Mouse (Mus musculus) liver, postnatal 0 days (tissue): ENCODE data around the gene Myh9. TPM values are rescaled to one million over a fixed set of nuclear protein-coding genes. Genes with fewer than 3 reads are reported as not detected.
"Not testable (repeated sequence)": the region's sequence is repeated elsewhere in the genome, so short reads cannot be mapped to it uniquely, and the experiment has no call there.

ENCODE experiments used
- ATAC-seq: fragments of 200-750 bp; cut with Nextera tagmentation; 2 replicates; pipeline ENCODE4 v1.8.0; 2017; ENCODE audit warnings: mild to moderate bottlenecking, moderate library complexity
- DNase-seq: peaks from one replicate; pipeline ENCODE4 v3.0.0-alpha.2; 2016
- H3K27ac ChIP-seq: fragments of 300-500 bp; sonication (generic); 2 replicates; pipeline ENCODE4 v1.5.1; 2014; ENCODE audit warnings: antibody characterized with exemption, moderate library complexity, mild to moderate bottlenecking, low read depth
- H3K27me3 ChIP-seq: fragments of 300-500 bp; sonication (generic); 2 replicates; pipeline ENCODE4 v1.6.1; 2014; ENCODE audit warnings: low read length, control low read depth, mixed read lengths; ENCODE audit not compliant: insufficient read depth
- H3K36me3 ChIP-seq: fragments of 300-500 bp; sonication (generic); replicated peaks from 2 replicates; pipeline ENCODE4 v1.6.1; 2014; ENCODE audit warnings: mild to moderate bottlenecking, control low read depth, low read length, moderate library complexity, mixed read lengths; ENCODE audit not compliant: insufficient read depth
- H3K4me1 ChIP-seq: fragments of 300-500 bp; sonication (generic); 2 replicates; pipeline ENCODE4 v1.6.1; 2014; ENCODE audit warnings: antibody characterized with exemption, mild to moderate bottlenecking, control low read depth; ENCODE audit not compliant: insufficient read depth
- H3K4me2 ChIP-seq: fragments of 300-500 bp; sonication (generic); 2 replicates; pipeline ENCODE4 v1.6.1; 2014; ENCODE audit warnings: low read depth, mild to moderate bottlenecking, low read length, moderate library complexity, mixed read lengths
- H3K4me3 ChIP-seq: fragments of 300-500 bp; sonication (generic); 2 replicates; pipeline ENCODE4 v1.5.1; 2014; ENCODE audit warnings: low read depth, low read length
- H3K9ac ChIP-seq: fragments of 300-500 bp; sonication (generic); replicated peaks from 2 replicates; pipeline ENCODE4 v1.6.1; 2014; ENCODE audit warnings: mild to moderate bottlenecking, moderate library complexity
- H3K9me3 ChIP-seq: fragments of 300-500 bp; sonication (generic); 2 replicates; pipeline ENCODE4 v1.6.1; 2016; ENCODE audit warnings: mild to moderate bottlenecking, control low read depth, low read length, mixed read lengths
- CTCF ChIP-seq: sonication (generic); IDR thresholded peaks from 2 replicates; pipeline ENCODE4 v1.5.1; 2016; ENCODE audit warnings: antibody characterized with exemption, low read depth
- EP300 ChIP-seq: IDR thresholded peaks from 2 replicates; pipeline ENCODE4 v1.6.1; 2016; ENCODE audit warnings: antibody characterized with exemption, low read depth, mild to moderate bottlenecking
- WGBS: fragments of 180-500 bp; shearing (Covaris S2); extraction: QIAGEN DNeasy Blood & Tissue Kit; methylation state at CpG from one replicate; pipeline ENCODE4 v1.1.7; 2014; ENCODE audit not compliant: insufficient replicate concordance; 5-methylcytosine and 5-hydroxymethylcytosine counted together
- polyA plus RNA-seq: library from polyadenylated mRNA; unstranded; fragments of >200 nt; fragmentation: Nextera tagmentation; extraction: Ambion mirVana; gene quantifications from 2 replicates; pipeline ENCODE4 v1.2.1, GENCODE M21; 2015

Gene Myh9
- polyA plus RNA-seq, 1 experiment from 2014 or later = 22.4 TPM

- Histone ChIP-seq H3K27ac (no peak overlapping the region), H3K9ac (no peak overlapping the region), H3K9me3 (no peaks in the 10 kb centered on the region; the same call in 1 of the 2 replicates), H3K4me1 (peaks cover 14% of the 10 kb centered on the region), H3K27me3 (no peaks in the 10 kb centered on the region), H3K36me3 (peaks cover 32% of the 10 kb centered on the region), H3K4me2 (peak overlapping the region; percentile 72), H3K4me3 (peak overlapping the region; percentile 60; the same call in 1 of the 2 replicates)
- no peak for TF ChIP-seq CTCF
- no peak for TF ChIP-seq EP300
- DNase-seq (no peak), ATAC-seq (no peak)
- WGBS = 61% methylated on average over 11 of the region's 11 CpGs
Observed at GRCm38 (mm10) chr15:77752443-77752842, 89.5 kb downstream of the Myh9 start.

GRCm38 (mm10) chr15:77750461-77750860 lies 91.5 kb downstream of the Myh9 start:
- DNase-seq = peak; percentile 58
- no peak for ATAC-seq
- TF ChIP-seq CTCF (peak; percentile 84), EP300 (no peak)
- Histone ChIP-seq H3K4me3 (no peak overlapping the region), H3K27me3 (no peaks in the 10 kb centered on the region), H3K36me3 (peaks cover 32% of the 10 kb centered on the region), H3K27ac (no peak overlapping the region), H3K9me3 (no peaks in the 10 kb centered on the region; the same call in 1 of the 2 replicates), H3K4me2 (no peak overlapping the region), H3K4me1 (peaks cover 13% of the 10 kb centered on the region), H3K9ac (no peak overlapping the region)
- WGBS = 31% methylated on average over 1 of the region's 1 CpGs

GRCm38 (mm10) chr15:77749717-77750116 lies 92.3 kb downstream of the Myh9 start:
- Histone ChIP-seq H3K9me3 (no peaks in the 10 kb centered on the region; the same call in 1 of the 2 replicates), H3K4me3 (no peak overlapping the region), H3K36me3 (peaks cover 32% of the 10 kb centered on the region), H3K4me1 (peaks cover 13% of the 10 kb centered on the region), H3K4me2 (no peak overlapping the region), H3K27ac (no peak overlapping the region), H3K27me3 (no peaks in the 10 kb centered on the region), H3K9ac (no peak overlapping the region)
- DNase-seq (no peak), ATAC-seq (no peak)
- WGBS = 88% methylated on average over 10 of the region's 10 CpGs
- TF ChIP-seq EP300 = no peak
- TF ChIP-seq CTCF = no peak

GRCm38 (mm10) chr15:77748414-77748813 lies 93.6 kb downstream of the Myh9 start:
- ATAC-seq = no peak
- WGBS = 87% methylated on average over 3 of the region's 3 CpGs
- H3K27ac ChIP-seq = no peak overlapping the region
- H3K36me3 ChIP-seq = peaks cover 32% of the 10 kb centered on the region
- no peak for DNase-seq
- TF ChIP-seq EP300 = no peak
- no peak for TF ChIP-seq CTCF
- no peak overlapping the region for H3K4me3 ChIP-seq
- no peak overlapping the region for H3K4me2 ChIP-seq
- H3K27me3 ChIP-seq = no peaks in the 10 kb centered on the region
- no peaks in the 10 kb centered on the region; the same call in 1 of the 2 replicates for H3K9me3 ChIP-seq
- H3K9ac ChIP-seq = no peak overlapping the region
- peaks cover 13% of the 10 kb centered on the region for H3K4me1 ChIP-seq

- Histone ChIP-seq H3K4me2 (no peak overlapping the region), H3K9me3 (no peaks in the 10 kb centered on the region; the same call in 1 of the 2 replicates), H3K9ac (no peak overlapping the region), H3K4me1 (peaks cover 6% of the 10 kb centered on the region; the same call in 1 of the 2 replicates), H3K36me3 (peaks cover 26% of the 10 kb centered on the region), H3K4me3 (no peak overlapping the region), H3K27ac (peak overlapping the region; percentile 72), H3K27me3 (no peaks in the 10 kb centered on the region)
- TF ChIP-seq EP300 (peak; percentile 47), CTCF (no peak)
- DNase-seq (no peak), ATAC-seq (peak; percentile 94)
- 88% methylated on average over 1 of the region's 1 CpGs for WGBS
Observed at GRCm38 (mm10) chr15:77746326-77746725, 95.6 kb downstream of the Myh9 start.

- H3K9ac ChIP-seq = no peak overlapping the region
- no peaks in the 10 kb centered on the region for H3K27me3 ChIP-seq
- H3K4me3 ChIP-seq = no peak overlapping the region
- H3K4me2 ChIP-seq = no peak overlapping the region
- H3K36me3 ChIP-seq = peaks cover 19% of the 10 kb centered on the region
- TF ChIP-seq CTCF = no peak
- TF ChIP-seq EP300 = no peak
- no peaks in the 10 kb centered on the region; the same call in 1 of the 2 replicates for H3K9me3 ChIP-seq
- H3K4me1 ChIP-seq = peaks cover 6% of the 10 kb centered on the region; the same call in 1 of the 2 replicates
- H3K27ac ChIP-seq = peak overlapping the region; percentile 83
- DNase-seq = no peak
- ATAC-seq = no peak
Observed at GRCm38 (mm10) chr15:77745081-77745480, 96.9 kb downstream of the Myh9 start.

GRCm38 (mm10) chr15:77744632-77745031 lies 97.3 kb downstream of the Myh9 start:
- H3K4me3 ChIP-seq = no peak overlapping the region
- H3K9me3 ChIP-seq = no peaks in the 10 kb centered on the region; the same call in 1 of the 2 replicates
- no peak for ATAC-seq
- H3K27ac ChIP-seq = peak overlapping the region; percentile 83
- H3K27me3 ChIP-seq = no peaks in the 10 kb centered on the region
- H3K9ac ChIP-seq = no peak overlapping the region
- DNase-seq = no peak
- TF ChIP-seq EP300 (no peak), CTCF (no peak)
- peaks cover 14% of the 10 kb centered on the region for H3K36me3 ChIP-seq
- WGBS = 52% methylated on average over 5 of the region's 5 CpGs
- H3K4me2 ChIP-seq = no peak overlapping the region
- H3K4me1 ChIP-seq = peaks cover 6% of the 10 kb centered on the region; the same call in 1 of the 2 replicates

GRCm38 (mm10) chr15:77741556-77741955 lies 100.4 kb downstream of the Myh9 start:
- H3K27ac ChIP-seq, H3K9me3 ChIP-seq, H3K4me2 ChIP-seq, H3K27me3 ChIP-seq, ATAC-seq, DNase-seq, H3K4me3 ChIP-seq, H3K9ac ChIP-seq, H3K4me1 ChIP-seq, H3K36me3 ChIP-seq: not testable (repeated sequence)
- 81% methylated on average over 6 of the region's 6 CpGs for WGBS
